Mouse (Mus musculus): ENCODE data around the gene Tmem191c.

Gene Tmem191c

DNA sequence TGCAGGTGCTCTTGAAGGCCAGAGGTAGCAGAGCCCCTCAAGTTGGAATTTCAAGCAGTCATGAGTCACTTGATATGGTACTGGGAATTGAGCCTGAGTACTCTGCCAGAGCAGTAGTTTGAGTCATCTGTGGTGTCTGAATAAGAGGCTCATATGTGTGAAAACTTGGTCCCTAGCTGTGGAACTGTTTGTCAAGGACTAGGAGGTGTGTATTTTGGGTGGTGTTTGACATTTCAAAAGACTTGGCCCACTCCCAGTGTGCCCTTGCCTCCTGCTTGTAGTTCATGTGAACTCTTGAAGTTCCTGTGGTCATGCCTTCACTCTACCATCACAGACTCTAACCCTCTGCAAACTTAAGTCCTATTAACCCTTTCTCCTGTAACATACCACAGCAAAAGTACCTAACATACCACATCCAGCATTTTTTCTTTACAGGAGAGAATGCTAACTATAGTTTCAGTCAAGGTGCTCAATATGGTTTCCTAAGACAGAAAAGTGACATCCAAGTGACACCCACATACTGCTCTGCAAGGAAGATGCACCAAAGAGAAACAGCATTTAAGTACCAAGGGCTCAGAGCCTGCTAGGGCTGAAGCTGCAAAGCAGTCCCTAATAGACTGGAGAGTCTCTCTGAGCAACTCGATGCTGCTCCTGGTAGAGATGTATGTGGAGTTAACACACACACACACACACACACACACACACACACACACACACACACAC lies 54.1 kb downstream of the Tmem191c start:
- DNase-seq (ENCODE audit: low spot score in 2 of 2) = no peak

DNA sequence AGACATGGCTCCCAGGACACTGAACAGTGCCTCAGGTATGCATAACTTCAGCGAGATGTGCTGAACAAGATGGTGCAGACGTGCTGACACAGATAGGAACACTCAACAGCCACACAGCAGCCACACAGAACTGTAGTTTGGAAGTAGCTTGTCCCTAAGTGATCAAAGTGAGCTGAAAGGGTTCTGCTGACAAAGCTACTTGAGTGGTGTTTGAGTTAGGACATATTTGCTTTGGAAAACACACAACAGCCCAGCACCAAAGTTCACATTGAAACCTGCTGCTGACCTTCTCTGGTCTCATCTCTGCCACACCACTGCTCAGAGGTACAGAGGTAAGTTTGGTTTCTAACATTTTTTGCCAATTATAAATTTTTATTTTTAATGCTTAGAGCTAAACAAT lies 55.2 kb downstream of the Tmem191c start, which contains the start of gene Serpind1:
Gene Serpind1, plus strand, starts transcription at position 256 of the 400 bp plus-strand sequence.
- no peak for DNase-seq (ENCODE audit: low spot score in 2 of 2)

DNA sequence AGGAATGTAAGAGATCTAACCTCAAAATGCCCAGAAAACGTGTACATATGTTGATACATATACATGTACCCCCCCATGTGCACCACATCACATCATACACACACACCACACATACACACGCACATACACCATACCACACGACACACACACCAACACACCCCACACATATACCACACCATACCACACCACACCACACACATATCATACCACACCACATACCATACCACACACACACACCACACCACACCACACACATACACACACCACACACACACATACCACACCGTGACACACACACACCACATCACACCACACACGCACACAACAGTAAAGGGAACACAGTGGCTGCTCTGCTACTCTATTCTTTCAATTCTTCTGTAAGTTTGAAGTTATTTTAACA lies 56.0 kb downstream of the Tmem191c start:
- no peak for DNase-seq (ENCODE audit: low spot score in 2 of 2)

All from spleen, postnatal 36 days (tissue).